Mouse (Mus musculus) splenic B cell, adult 2 months (primary cell): ENCODE measurements around the gene Senp2.
A peak's percentile ranks its signal among the peaks of the same experiment; 100 is the strongest.

Experiments
- DNase-seq: peaks from one replicate; pipeline ENCODE4 v3.0.0-alpha.2; 2011; ENCODE audit warnings: low read depth, low spot score
- H3K27me3 ChIP-seq: 2 replicates; pipeline ENCODE4 v1.6.1; 2012; ENCODE audit warnings: mild to moderate bottlenecking, low read length, moderate library complexity, mixed read lengths; ENCODE audit not compliant: control insufficient read depth, poor library complexity, insufficient read depth, severe bottlenecking
- H3K36me3 ChIP-seq: 2 replicates; pipeline ENCODE4 v1.6.1; 2012; ENCODE audit warnings: mild to moderate bottlenecking, low read length, moderate library complexity, mixed read lengths; ENCODE audit not compliant: control insufficient read depth, poor library complexity, insufficient read depth, severe bottlenecking

The Senp2 gene

DNA sequence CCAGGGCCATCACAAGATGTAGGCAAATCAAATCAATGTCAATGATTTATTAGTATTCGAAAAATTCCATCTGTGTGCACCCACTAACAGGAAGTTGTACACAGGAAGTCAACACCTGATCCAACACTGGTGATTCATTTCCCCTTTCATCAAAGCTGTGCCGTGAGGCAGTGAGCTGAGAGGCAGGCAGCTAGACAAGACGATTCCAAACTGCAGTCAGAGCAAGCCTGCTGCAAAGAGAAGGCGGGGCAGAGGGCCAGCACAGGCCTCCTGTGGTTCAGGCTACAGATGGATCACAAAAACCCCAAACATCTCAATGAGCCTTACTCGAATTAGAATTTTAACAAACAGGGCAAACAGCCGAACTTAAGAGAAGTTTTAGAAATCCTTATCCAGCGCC is 88.4 kb downstream of the Senp2 start:
- DNase-seq: peak; percentile 9
- Histone ChIP-seq H3K27me3 (no peaks in the 10 kb centered on the region), H3K36me3 (no peaks in the 10 kb centered on the region)
